Mouse (Mus musculus): ENCODE measurements around the gene Eci2.
"Not testable (repeated sequence)": the region's sequence is repeated elsewhere in the genome, so short reads cannot be mapped to it uniquely, and the experiment has no call there.

The Eci2 gene

DNA sequence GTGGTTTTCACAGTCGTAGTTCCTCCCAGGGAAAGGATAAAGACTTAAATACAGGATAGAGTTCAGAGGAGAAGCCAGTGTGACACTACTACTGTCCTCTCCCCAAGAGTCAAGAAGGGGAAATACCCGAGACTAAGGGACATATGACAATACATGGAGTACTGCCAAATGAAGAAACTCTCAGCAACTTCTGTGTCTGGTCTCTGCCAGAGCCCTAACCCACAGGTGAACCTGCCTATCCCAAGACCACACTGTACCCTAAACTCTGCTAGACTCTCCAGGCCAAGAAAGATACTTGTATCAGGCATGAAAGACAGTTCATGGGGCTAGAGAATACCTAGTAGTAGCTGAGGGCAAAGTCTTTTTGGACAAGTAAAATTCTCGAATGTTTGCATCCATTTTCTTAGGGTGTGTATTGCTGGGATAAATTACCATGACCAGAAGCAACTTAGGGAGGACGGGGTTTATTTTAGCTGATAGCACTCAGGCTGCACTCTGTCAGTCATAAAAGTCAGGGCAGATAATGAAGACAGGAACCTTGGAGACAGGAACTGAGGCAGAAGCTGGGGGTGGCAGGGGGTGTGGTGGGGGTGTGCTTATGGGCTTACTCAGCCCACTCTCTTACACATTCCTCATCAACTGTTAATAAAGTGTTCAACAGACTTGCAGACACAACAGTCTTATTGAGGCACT, 35.2 kb downstream of the Eci2 start:
- no peak for DNase-seq

DNA sequence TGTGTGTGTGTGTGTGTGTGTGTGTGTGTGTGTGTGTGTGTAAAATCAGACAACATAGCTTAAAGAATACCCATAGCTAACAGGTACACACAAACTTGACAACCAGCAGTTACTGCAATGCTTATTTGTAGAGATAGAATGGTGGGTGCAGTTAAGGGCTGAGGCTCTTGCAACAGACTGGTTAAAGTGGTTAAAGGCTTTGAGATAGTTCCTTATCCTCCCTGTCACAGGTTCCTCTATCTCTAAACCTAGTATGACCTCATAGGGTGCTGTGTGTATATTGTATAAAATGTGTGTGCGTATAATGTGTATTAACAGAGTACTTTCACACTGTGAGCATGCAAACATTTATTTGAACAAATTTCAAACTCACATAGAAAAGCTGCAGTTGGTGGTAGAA, 43.4 kb downstream of the Eci2 start:
- not testable (repeated sequence) for DNase-seq

DNA sequence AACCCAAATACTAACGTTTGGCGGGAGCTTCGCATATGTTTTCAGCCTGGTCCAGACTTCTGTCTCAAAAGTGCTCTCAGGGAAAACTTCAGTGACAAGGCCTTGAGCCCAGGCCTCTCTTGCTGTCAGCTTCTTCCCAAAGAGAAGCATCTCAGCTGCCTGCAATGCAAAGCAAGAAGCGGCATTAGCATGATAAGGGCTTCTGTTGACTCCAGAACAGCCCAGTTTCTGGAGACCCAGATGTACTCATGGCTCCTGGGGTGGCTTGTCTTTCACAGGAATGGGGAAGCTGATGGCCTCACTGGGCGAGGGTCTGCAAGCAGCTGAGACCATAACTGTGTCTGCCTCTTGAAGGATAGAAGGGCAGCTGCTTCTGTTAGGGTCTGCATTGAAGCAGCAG, 48.3 kb downstream of the Eci2 start:
- DNase-seq, result not testable (repeated sequence)

DNA sequence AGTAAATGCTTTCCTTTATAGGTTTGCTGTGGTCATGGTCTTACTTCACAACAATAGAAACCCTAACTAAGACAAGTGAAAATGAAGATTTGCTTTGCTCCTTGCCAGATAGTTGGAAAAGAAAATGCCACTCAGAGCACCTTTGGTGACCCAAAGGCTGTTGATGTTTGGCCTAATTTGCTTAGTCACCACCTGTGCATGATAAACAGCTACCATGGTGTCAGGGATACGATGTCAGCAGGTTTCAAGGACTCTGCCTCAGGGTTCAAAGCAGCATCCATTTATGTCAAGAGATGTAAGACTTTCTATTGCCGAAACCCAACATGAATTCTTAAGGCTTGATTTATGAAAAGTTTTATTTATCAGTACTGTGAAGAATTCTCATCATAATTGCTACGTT, 49.5 kb downstream of the Eci2 start:
- DNase-seq, result no peak

DNA sequence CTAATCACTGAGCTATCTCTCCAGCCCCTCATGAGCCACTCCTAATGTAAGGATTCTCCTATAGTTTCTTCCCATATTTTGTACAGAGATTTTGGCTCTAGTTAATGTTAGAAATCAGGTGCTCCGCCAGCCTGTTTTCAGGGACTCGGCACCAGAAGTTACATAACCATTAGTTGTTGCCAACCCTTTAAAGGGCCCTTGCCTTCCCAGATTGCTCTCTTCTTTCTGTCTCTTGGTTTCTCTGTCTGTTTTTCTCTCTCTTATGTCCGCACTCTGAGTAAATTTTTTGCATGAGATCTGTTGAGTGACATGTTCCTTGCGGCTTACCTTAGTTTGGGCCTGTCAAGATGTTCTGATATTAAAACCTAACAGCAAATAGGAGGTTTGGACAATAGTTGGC, 50.8 kb downstream of the Eci2 start:
- DNase-seq, result no peak

DNA sequence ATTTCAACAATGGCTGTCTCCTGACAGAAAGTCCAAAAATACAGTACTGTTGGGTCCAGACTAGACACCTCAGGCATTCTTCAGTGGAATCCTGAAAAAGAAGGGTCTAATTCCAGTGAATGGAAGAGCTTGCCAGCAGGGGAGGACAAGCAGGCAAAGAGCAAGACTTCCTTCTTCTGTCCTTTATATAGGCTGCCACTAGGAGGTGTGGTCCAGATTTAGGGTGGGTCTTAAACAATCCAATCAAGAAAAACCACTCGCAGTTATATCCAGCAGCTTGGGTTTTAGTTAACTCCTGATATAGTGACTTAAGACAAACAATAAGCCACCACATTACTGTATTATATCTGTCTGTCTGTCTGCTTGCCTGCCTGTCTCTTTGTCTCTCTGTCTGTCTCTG, 53.1 kb downstream of the Eci2 start:
- no peak for DNase-seq

DNA sequence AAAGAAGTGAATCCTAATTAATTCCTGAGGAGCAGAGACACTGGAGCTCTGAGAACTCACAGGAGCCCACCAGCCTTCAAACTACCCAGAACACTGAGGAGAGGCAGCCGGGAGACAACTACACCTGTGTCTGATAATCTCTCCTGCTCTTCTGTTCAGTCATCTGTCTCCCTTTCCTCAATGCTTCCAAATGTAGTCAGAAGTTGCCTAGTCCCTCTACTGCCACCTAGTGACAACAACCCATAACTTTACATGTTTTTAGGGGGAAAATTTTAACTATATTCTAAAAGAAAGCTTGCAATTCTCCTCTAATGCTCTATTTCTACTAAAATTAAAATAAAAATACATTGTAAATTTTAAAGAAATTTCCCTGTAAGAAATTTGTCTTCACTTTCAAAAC, 53.7 kb downstream of the Eci2 start:
- no peak for DNase-seq

DNA sequence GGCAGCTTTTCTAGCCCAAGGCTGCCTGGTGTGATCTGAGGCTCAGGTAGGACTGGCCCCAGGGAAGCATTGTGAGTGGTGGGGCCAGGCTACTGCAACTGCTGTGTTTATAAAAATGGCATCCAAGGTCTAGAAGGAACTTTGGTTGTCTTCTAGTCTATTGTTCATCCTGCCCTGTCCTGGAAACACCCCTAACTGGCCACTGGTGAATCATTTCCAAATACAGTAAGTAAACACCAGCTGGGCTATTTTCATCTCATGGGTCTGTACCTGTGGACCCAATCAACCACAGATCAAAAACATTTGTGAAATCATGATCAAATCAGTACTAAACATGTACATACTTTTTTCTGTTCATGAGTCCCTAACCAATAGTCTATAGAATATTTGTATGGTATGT, 54.4 kb downstream of the Eci2 start:
- not testable (repeated sequence) for DNase-seq

DNA sequence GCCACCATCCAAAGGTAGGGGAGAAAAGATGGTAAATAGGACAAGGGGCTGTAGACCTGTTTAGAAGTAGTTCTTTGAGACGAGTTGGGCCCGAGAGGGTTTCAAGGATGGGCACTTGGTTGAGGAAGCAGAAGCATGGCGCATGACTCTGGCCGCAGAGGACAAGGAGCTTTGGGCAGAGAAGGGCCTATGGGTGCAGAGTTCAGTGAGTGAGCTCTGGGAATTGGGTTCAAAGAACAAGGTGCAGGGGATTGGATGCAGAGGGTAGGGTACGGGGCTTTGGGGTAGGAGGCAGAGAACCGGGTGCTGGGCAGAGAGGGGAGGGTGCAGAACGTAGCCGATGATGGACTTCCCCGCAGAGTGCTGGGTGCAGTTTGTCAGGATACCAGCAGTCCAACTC, 61.2 kb downstream of the Eci2 start:
- DNase-seq, result not testable (repeated sequence)

DNA sequence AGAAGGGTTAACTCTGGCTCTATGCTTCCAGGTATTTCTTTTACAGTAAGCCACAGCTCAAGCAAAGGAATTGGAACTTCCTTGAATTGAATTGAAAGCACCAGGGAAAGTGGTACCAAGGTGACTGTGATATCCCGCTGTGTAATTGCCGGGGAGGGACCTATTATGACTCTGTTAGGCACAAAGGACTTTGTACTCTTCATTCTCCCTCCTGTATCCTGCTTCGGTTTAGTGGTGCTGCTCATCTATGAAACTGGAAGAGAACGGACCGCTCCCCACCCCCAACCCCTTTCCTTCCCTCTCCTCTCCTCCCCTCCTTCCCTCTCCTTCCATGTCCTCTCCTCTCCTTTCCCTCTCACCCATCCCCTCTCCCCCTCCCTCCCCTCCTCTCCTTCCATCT, 62.0 kb downstream of the Eci2 start:
- DNase-seq, result no peak

DNA sequence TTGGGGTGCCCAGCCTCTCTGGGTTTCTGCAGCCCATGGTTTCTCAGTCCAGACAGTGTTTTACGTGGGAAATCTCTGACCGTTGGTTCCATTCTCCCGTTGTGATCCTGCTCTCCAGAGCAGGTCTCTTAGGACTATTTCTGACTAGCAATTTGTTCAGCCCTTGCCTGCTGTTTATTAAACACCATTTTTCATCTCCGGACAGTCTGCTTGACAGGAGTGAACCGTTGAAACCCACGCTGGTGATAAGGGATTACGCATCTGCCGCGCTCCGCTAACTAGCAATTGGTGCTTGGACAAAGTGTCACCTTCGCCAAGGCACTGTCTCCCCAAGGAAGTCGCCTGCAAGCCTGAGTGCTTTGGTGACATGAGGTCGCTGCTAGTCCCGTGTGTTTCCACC, 62.5 kb downstream of the Eci2 start:
- DNase-seq, result no peak

DNA sequence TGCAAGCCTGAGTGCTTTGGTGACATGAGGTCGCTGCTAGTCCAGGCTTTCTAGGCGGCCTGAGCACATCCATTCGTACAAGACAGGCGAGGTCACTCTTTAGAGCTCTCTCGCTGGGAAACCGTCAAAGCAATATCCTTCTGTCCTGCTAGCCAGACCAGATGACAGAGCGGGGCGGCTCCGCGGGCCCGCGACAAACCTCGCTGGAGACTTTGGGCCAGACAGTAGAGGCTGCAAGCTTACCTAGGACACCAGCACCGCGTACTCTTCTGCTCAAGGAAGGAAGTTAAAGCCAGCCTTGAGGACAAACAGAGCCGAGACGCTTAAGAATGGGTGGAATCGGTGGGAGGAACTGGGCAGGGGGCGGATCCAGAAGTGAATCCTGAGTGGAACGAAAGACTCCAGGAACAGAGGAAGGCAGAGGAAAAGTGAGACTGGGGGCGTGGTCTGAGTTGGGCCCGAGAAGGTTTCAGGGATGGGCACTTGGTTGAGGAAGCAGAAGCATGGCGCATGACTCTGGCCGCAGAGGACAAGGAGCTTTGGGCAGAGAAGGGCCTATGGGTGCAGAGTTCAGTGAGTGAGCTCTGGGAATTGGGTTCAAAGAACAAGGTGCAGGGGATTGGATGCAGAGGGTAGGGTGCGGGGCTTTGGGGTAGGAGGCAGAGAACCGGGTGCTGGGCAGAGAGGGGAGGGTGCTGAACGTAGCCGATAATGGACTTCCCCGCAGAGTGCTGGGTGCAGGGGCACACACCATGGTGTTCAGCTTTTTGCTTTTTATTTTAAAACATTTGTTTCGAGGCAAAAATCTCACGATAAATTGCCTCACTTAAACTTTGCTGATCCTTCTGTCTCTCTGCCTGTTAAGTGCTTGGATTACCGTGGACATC, 63.1 kb downstream of the Eci2 start, which contains the start of gene Eci3:
Gene Eci3, minus strand, starts transcription at position 300 of the 887 bp plus-strand sequence.
- no peak for DNase-seq

DNA sequence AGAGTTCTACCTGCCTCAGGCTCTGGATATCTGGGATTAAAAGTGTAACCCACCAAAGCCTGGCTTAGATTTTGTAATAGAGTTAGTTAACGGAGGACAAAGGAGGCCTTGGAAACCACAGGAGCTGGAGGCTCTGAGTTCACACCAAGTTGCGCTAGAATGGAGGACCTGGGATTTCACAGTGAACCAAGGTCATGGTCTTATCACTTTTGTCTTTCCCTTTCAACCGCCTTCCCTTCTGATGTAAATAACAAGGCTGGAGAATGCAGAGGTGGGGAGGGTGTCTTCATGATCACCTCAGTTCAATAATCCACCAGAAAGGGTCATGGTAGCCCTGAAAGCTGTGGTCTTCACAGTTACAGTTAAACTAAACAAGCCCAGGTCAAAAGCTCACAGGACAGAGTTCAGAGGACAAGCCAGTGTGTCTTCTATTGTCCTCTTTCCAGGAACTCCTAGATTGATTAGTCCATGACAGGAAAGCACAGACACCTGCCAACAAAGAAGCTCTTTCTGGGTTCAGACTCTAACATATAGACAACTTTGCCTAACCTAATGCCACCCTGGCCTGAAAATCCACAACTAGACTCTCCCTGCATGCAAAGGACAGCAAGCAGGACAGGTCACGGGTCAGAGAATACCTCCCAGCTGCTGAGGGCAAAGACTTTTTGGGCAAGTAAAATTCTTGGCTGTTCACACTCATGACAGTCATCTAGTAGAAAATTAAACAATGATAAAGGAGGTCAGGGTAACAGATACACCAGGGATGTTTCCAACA, 65.7 kb downstream of the Eci2 start:
- no peak for DNase-seq

DNA sequence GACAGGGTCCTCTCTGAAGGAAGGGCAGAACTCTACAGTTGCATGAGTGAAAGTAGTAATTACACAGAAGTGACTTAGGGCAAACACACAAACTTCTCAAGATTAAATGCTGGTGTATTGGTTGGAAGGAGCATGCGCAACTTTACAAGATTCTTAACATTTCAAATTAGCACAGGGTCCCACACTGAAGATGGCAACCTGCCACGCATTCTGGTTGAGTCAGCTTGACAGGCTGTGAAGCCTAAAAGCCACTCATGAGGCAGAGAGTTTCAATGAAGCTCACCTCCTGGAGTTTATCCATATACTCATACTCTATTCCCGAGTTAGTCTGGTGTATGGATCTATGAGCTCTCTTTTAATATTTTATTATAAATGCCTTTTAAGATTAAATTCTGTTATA, 68.7 kb downstream of the Eci2 start:
- DNase-seq, result not testable (repeated sequence)

DNA sequence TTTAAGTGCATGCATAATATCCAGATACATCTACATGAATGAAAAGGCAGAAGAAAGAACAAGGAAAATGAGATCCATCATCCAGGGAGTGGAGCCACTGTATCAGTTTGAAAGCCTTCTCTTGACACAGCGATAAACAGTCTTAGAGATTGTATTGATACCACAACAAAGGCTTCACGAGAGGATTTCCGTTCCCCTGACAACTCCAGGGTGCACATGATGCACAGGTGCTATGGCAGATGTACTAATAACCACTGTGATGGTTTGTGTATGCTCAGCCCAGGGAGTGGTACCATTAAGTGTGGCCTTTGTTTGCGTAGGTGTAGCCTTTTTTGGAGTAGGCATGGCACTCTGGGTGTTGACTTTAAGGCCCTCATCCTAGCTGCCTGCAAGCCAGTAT, 70.0 kb downstream of the Eci2 start:
- no peak for DNase-seq

DNA sequence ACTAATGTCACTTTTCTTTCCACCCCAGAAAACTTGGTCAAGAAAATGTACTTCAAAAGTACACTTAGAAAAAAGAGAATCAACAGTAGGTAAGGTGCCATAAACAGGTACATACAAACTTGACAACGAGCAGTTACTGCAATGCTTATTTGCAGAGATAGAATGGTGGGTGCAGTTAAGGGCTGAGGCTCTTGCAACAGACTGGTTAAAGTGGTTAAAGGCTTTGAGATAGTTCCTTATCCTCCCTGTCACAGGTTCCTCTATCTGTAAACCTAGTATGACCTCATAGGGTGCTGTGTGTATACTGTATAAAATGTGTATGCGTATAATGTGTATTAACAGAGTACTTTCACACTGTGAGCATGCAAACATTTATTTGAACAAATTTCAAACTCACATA, 75.5 kb downstream of the Eci2 start:
- not testable (repeated sequence) for DNase-seq

DNA sequence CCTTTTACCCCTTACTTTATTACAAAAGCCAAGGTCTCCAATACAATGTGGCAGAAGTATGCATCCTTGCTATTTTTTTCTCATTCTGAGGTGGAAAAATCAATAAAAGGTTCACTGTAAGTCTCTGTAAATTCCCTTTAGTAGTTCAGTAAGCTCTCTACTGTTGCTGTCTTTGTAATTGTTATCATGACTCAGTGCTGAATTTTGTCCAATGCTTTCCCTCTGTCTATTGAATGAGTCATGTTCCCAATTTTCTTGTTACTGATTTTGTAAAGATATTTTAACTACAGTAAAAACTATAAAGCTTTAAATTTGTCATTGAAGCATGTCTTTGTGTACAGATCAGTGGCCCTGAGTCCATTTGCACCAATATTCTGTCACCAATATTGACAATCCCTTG, 84.5 kb downstream of the Eci2 start:
- DNase-seq, result no peak

DNA sequence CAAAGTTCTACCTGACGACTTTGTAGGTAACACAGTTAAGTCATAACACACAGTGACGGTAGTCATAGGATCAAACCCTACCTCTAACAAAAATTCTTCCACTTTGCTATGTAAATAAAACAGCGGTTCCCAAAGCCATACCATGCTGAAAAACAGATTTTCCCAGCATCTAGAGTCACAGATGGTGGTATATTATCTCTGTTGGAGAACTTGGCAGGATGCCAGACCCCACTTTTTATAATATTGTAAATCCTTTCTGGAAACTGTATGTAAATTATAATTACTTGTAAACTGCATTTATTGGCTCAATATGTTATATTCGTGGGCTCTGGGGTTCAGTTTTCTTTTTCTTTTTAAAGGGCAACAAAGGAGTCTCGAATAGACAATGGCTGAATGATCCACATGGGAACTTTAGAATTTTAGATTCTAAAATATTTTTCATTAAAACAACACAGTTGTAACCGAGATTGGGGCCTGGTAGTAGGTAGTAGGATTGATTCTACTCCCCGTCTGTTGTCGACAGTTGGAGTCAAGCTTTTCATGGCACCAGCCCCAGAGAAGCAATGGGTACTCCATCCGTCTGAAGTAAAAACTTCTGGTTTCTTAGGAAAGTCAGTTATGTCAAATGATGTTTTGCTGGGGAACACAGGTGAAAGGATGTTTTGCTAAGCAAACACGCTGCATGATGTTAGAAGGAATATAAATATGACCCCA, 91.8 kb downstream of the Eci2 start:
- DNase-seq, result no peak

All from cerebellum, adult 8-10 months (tissue).